Mouse (Mus musculus) intestine, postnatal 0 days (tissue): ENCODE measurements around the gene Lrrc56. TPM values are rescaled to one million over a fixed set of nuclear protein-coding genes. Genes with fewer than 3 reads are reported as not detected.

Experiments used
- ATAC-seq: fragments of 200-750 bp; cut with Nextera tagmentation; 2 replicates; pipeline ENCODE4 v1.8.0; 2017; ENCODE audit warnings: mild to moderate bottlenecking, moderate TSS enrichment, moderate library complexity
- H3K27ac ChIP-seq: fragments of 300-500 bp; sonication (generic); 2 replicates; pipeline ENCODE4 v1.5.1; 2014; ENCODE audit warnings: mild to moderate bottlenecking, low read depth, low read length, moderate library complexity
- H3K27me3 ChIP-seq: fragments of 300-500 bp; sonication (generic); replicated peaks from 2 replicates; pipeline ENCODE4 v1.6.1; 2014; ENCODE audit warnings: low read length, mixed read lengths; ENCODE audit not compliant: control insufficient read depth, insufficient read depth
- H3K36me3 ChIP-seq: fragments of 300-500 bp; sonication (generic); 2 replicates; pipeline ENCODE4 v1.6.1; 2014; ENCODE audit warnings: mild to moderate bottlenecking, moderate library complexity; ENCODE audit not compliant: control insufficient read depth, insufficient read depth
- H3K4me1 ChIP-seq: fragments of 300-500 bp; sonication (generic); replicated peaks from 2 replicates; pipeline ENCODE4 v1.6.1; 2014; ENCODE audit warnings: antibody characterized with exemption, low read length, mixed read lengths; ENCODE audit not compliant: control insufficient read depth, insufficient read depth
- H3K4me2 ChIP-seq: fragments of 300-500 bp; sonication (generic); replicated peaks from 2 replicates; pipeline ENCODE4 v1.6.1; 2014; ENCODE audit warnings: low read depth, mild to moderate bottlenecking, moderate library complexity
- H3K4me3 ChIP-seq: fragments of 300-500 bp; sonication (generic); 2 replicates; pipeline ENCODE4 v1.5.1; 2014; ENCODE audit warnings: low read depth, low read length
- H3K9ac ChIP-seq: fragments of 300-500 bp; sonication (generic); 2 replicates; pipeline ENCODE4 v1.6.1; 2014; ENCODE audit warnings: mild to moderate bottlenecking, low read depth, low read length
- H3K9me3 ChIP-seq: fragments of 300-500 bp; sonication (generic); 2 replicates; pipeline ENCODE4 v1.6.1; 2016; ENCODE audit warnings: mixed run types; ENCODE audit not compliant: control insufficient read depth
- CTCF ChIP-seq: sonication (generic); IDR thresholded peaks from 2 replicates; pipeline ENCODE4 v1.5.1; 2016; ENCODE audit warnings: low read depth, mild to moderate bottlenecking, control low read depth, antibody characterized with exemption, moderate library complexity
- WGBS: fragments of 180-500 bp; shearing (Covaris S2); extraction: QIAGEN DNeasy Blood & Tissue Kit; methylation state at CpG from one replicate; pipeline ENCODE4 v1.1.7; 2014; 5-methylcytosine and 5-hydroxymethylcytosine counted together
- polyA plus RNA-seq: library from polyadenylated mRNA; unstranded; fragments of >200 nt; fragmentation: Nextera tagmentation; extraction: Ambion mirVana; gene quantifications from 2 replicates; pipeline ENCODE4 v1.2.1, GENCODE M21; 2015

Gene Lrrc56
- polyA plus RNA-seq, 1 experiment from 2014 or later, result 3.2 TPM

- H3K4me1 ChIP-seq, result peaks cover 12% of the 10 kb centered on the region
- H3K9ac ChIP-seq, result no peak overlapping the region
- H3K27me3 ChIP-seq, result no peaks in the 10 kb centered on the region
- no peaks in the 10 kb centered on the region for H3K9me3 ChIP-seq
- H3K36me3 ChIP-seq, result peaks cover 10% of the 10 kb centered on the region
- H3K4me2 ChIP-seq, result no peak overlapping the region
- no peak overlapping the region for H3K27ac ChIP-seq
- no peak for TF ChIP-seq CTCF
- no peak for ATAC-seq
- H3K4me3 ChIP-seq, result no peak overlapping the region
These were observed 24.1 kb upstream of the Lrrc56 start for GRCm38 (mm10) chr7:141169866-141170265.

- no peaks in the 10 kb centered on the region for H3K36me3 ChIP-seq
- 0 out of 2 replicates have a peak, but pooled peaks have one; percentile 19 for TF ChIP-seq CTCF
- no peaks in the 10 kb centered on the region for H3K9me3 ChIP-seq
- peak within 1 kb of the TSS; percentile 88 for H3K4me2 ChIP-seq
- H3K9ac ChIP-seq, result peak within 1 kb of the TSS; percentile 64
- ATAC-seq, result peak; percentile 88
- peaks cover 12% of the 10 kb centered on the region for H3K4me1 ChIP-seq
- H3K27ac ChIP-seq, result peak within 1 kb of the TSS; percentile 87
- no peaks in the 10 kb centered on the region for H3K27me3 ChIP-seq
- H3K4me3 ChIP-seq, result peak within 1 kb of the TSS; percentile 53
- 2% methylated on average over 55 of the region's 55 CpGs for WGBS
These were observed 21.6 kb upstream of the Lrrc56 start, which contains the start of gene Rnh1 for GRCm38 (mm10) chr7:141172116-141173006. TSS of gene Rnh1 (minus strand) at chr7:141172857.

GRCm38 (mm10) chr7:141173323-141173850 lies 20.6 kb upstream of the Lrrc56 start:
- Histone ChIP-seq H3K36me3 (no peaks in the 10 kb centered on the region), H3K4me2 (peak overlapping the region; percentile 88), H3K4me1 (0 out of 2 replicates have a peak, but pooled peaks cover 6% of the 10 kb centered on the region), H3K4me3 (peak overlapping the region; percentile 53; the same call in 1 of the 2 replicates), H3K9ac (peak overlapping the region; percentile 64), H3K9me3 (no peaks in the 10 kb centered on the region), H3K27me3 (no peaks in the 10 kb centered on the region), H3K27ac (peak overlapping the region; percentile 87; the same call in 1 of the 2 replicates)
- 73% methylated on average over 5 of the region's 5 CpGs for WGBS
- no peak for TF ChIP-seq CTCF
- no peak for ATAC-seq

- Histone ChIP-seq H3K4me2 (no peak overlapping the region), H3K4me1 (0 out of 2 replicates have a peak, but pooled peaks cover 6% of the 10 kb centered on the region), H3K27me3 (no peaks in the 10 kb centered on the region), H3K9ac (no peak overlapping the region), H3K4me3 (no peak overlapping the region), H3K36me3 (no peaks in the 10 kb centered on the region), H3K9me3 (no peaks in the 10 kb centered on the region), H3K27ac (no peak overlapping the region)
- 90% methylated on average over 4 of the region's 4 CpGs for WGBS
- peak; percentile 28; the same call in 1 of the 2 replicates for TF ChIP-seq CTCF
- no peak for ATAC-seq
These were observed 18.9 kb upstream of the Lrrc56 start for GRCm38 (mm10) chr7:141175068-141175467.

GRCm38 (mm10) chr7:141176173-141176572 lies 17.8 kb upstream of the Lrrc56 start:
- Histone ChIP-seq H3K4me1 (0 out of 2 replicates have a peak, but pooled peaks cover 4% of the 10 kb centered on the region), H3K9me3 (no peaks in the 10 kb centered on the region), H3K9ac (no peak overlapping the region), H3K4me3 (no peak overlapping the region), H3K27me3 (no peaks in the 10 kb centered on the region), H3K4me2 (no peak overlapping the region), H3K36me3 (no peaks in the 10 kb centered on the region), H3K27ac (no peak overlapping the region)
- no peak for ATAC-seq
- under 1% methylated on average over 8 of the region's 8 CpGs for WGBS
- TF ChIP-seq CTCF, result peak; percentile 97

GRCm38 (mm10) chr7:141188194-141188593 lies 5.8 kb upstream of the Lrrc56 start:
- 66% methylated on average over 3 of the region's 3 CpGs for WGBS
- H3K27ac ChIP-seq, result no peak overlapping the region
- no peak for ATAC-seq
- H3K4me3 ChIP-seq, result no peak overlapping the region
- no peaks in the 10 kb centered on the region for H3K9me3 ChIP-seq
- no peaks in the 10 kb centered on the region for H3K4me1 ChIP-seq
- H3K4me2 ChIP-seq, result no peak overlapping the region
- peaks cover 31% of the 10 kb centered on the region for H3K36me3 ChIP-seq
- no peak for TF ChIP-seq CTCF
- H3K9ac ChIP-seq, result no peak overlapping the region
- H3K27me3 ChIP-seq, result no peaks in the 10 kb centered on the region
